Mouse (Mus musculus) kidney, embryonic 16.5 days (tissue): ENCODE measurements around the gene Sptb. TPM values are rescaled to one million over a fixed set of nuclear protein-coding genes. Genes with fewer than 3 reads are reported as not detected.

Experiments
- ATAC-seq: fragments of 200-750 bp; cut with Nextera tagmentation; 2 replicates; pipeline ENCODE4 v1.8.0; 2017; ENCODE audit warnings: moderate TSS enrichment; ENCODE audit not compliant: low FRiP score, low TSS enrichment
- H3K27ac ChIP-seq: fragments of 300-500 bp; sonication (generic); 2 replicates; pipeline ENCODE4 v1.5.1; 2014; ENCODE audit warnings: low read length
- H3K27me3 ChIP-seq: fragments of 300-500 bp; sonication (generic); 2 replicates; pipeline ENCODE4 v1.6.1; 2014; ENCODE audit warnings: low read length, control low read depth, mixed read lengths; ENCODE audit not compliant: insufficient read depth
- H3K36me3 ChIP-seq: fragments of 300-500 bp; sonication (generic); 2 replicates; pipeline ENCODE4 v1.6.1; 2014; ENCODE audit warnings: low read length, control low read depth, mixed read lengths; ENCODE audit not compliant: insufficient read depth
- H3K4me1 ChIP-seq: fragments of 300-500 bp; sonication (generic); 2 replicates; pipeline ENCODE4 v1.6.1; 2014; ENCODE audit warnings: low read length, control low read depth, mixed read lengths; ENCODE audit not compliant: insufficient read depth
- H3K4me2 ChIP-seq: fragments of 300-500 bp; sonication (generic); replicated peaks from 2 replicates; pipeline ENCODE4 v1.6.1; 2014; ENCODE audit warnings: low read depth, low read length
- H3K4me3 ChIP-seq: fragments of 300-500 bp; sonication (generic); 2 replicates; pipeline ENCODE4 v1.5.1; 2014; ENCODE audit warnings: mild to moderate bottlenecking, low read length
- H3K9ac ChIP-seq: fragments of 300-500 bp; sonication (generic); replicated peaks from 2 replicates; pipeline ENCODE4 v1.6.1; 2014; ENCODE audit warnings: low read length
- H3K9me3 ChIP-seq: fragments of 300-500 bp; sonication (generic); 2 replicates; pipeline ENCODE4 v1.6.1; 2016; ENCODE audit warnings: low read length, control low read depth
- WGBS: fragments of 180-500 bp; shearing (Covaris S2); extraction: QIAGEN DNeasy Blood & Tissue Kit; methylation state at CpG from one replicate; pipeline ENCODE4 v1.1.7; 2014; 5-methylcytosine and 5-hydroxymethylcytosine counted together
- polyA plus RNA-seq: library from polyadenylated mRNA; unstranded; fragments of >200 nt; fragmentation: Nextera tagmentation; extraction: Ambion mirVana; gene quantifications from 2 replicates; pipeline ENCODE4 v1.2.1, GENCODE M21; 2015

Gene Sptb
- polyA plus RNA-seq, 1 experiment from 2014 or later = 1.00 TPM

- H3K27me3 ChIP-seq = no peaks in the 10 kb centered on the region
- peaks cover 74% of the 10 kb centered on the region for H3K4me1 ChIP-seq
- peak overlapping the region; percentile 86; the same call in 1 of the 2 replicates for H3K27ac ChIP-seq
- H3K4me3 ChIP-seq = no peak overlapping the region
- 75% methylated on average over 3 of the region's 3 CpGs for WGBS
- peak overlapping the region; percentile 14; the same call in 1 of the 2 replicates for H3K4me2 ChIP-seq
- ATAC-seq = no peak
- no peaks in the 10 kb centered on the region for H3K9me3 ChIP-seq
- H3K9ac ChIP-seq = no peak overlapping the region
- no peaks in the 10 kb centered on the region for H3K36me3 ChIP-seq
These were observed 156.0 kb downstream of the Sptb start for GRCm38 (mm10) chr12:76554392-76554791.

DNA sequence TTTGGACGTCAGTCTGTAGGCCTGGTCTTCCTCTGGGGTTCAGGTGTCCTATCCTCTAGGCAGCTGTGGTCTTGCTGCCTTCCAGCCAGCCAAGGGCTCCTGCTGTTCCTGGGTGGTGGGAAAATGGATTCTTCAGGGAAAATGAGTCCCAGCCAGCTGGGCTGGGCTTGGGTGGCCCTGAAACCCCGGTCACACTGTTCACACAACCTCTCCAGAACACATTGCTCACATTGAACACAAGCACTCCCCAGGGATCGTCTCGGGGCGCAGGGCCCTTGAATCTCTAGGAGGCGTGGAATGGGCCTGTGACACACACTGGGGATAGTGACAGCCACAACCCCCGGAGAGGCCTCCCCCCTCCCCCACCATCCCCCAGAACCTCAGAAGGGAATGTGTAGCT lies 156.4 kb downstream of the Sptb start:
- H3K27me3 ChIP-seq = no peaks in the 10 kb centered on the region
- ATAC-seq = no peak
- 49% methylated on average over 7 of the region's 7 CpGs for WGBS
- no peak overlapping the region for H3K4me2 ChIP-seq
- no peaks in the 10 kb centered on the region for H3K36me3 ChIP-seq
- no peak overlapping the region for H3K4me3 ChIP-seq
- peaks cover 76% of the 10 kb centered on the region for H3K4me1 ChIP-seq
- peak overlapping the region; percentile 19; the same call in 1 of the 2 replicates for H3K9ac ChIP-seq
- no peaks in the 10 kb centered on the region for H3K9me3 ChIP-seq
- H3K27ac ChIP-seq = peak overlapping the region; percentile 86

GRCm38 (mm10) chr12:76552958-76553357 lies 157.4 kb downstream of the Sptb start:
- Histone ChIP-seq H3K4me3 (no peak overlapping the region), H3K9me3 (no peaks in the 10 kb centered on the region), H3K36me3 (no peaks in the 10 kb centered on the region), H3K4me2 (no peak overlapping the region), H3K27ac (peak overlapping the region; percentile 86), H3K4me1 (peaks cover 78% of the 10 kb centered on the region), H3K9ac (no peak overlapping the region), H3K27me3 (no peaks in the 10 kb centered on the region)
- WGBS = 84% methylated on average over 4 of the region's 4 CpGs
- no peak for ATAC-seq

GRCm38 (mm10) chr12:76552321-76552720 lies 158.0 kb downstream of the Sptb start:
- Histone ChIP-seq H3K4me3 (no peak overlapping the region), H3K9ac (no peak overlapping the region), H3K9me3 (no peaks in the 10 kb centered on the region), H3K4me2 (no peak overlapping the region), H3K27ac (peak overlapping the region; percentile 86), H3K27me3 (no peaks in the 10 kb centered on the region), H3K4me1 (peaks cover 78% of the 10 kb centered on the region), H3K36me3 (no peaks in the 10 kb centered on the region)
- ATAC-seq = peak; percentile 87
- 19% methylated on average over 8 of the region's 8 CpGs for WGBS

GRCm38 (mm10) chr12:76549203-76549602 lies 161.1 kb downstream of the Sptb start:
- no peak for ATAC-seq
- Histone ChIP-seq H3K9ac (no peak overlapping the region), H3K27ac (no peak overlapping the region), H3K36me3 (no peaks in the 10 kb centered on the region), H3K27me3 (no peaks in the 10 kb centered on the region), H3K4me2 (no peak overlapping the region), H3K4me1 (peaks cover 76% of the 10 kb centered on the region), H3K9me3 (no peaks in the 10 kb centered on the region), H3K4me3 (no peak overlapping the region)
- 85% methylated on average over 3 of the region's 3 CpGs for WGBS

DNA sequence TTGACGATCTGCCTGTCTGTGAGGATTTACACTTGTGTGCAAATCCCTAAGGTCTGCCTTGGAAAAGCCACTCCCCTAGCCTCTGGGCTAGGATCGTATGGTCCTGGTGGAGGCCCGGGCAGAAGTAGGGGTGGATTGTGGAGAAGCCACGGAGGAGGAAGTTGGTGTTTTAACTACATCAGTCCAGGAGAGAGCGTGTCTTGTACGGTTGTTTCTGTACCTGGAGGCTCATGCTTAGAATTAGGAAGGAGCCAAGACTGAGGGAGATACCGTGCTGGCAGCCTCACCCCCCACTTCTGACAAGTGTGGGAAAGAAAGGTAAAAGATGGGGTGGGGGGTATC lies 162.3 kb downstream of the Sptb start:
- H3K9me3 ChIP-seq = no peaks in the 10 kb centered on the region
- peak overlapping the region; percentile 47 for H3K4me2 ChIP-seq
- peak overlapping the region; percentile 83 for H3K27ac ChIP-seq
- H3K4me3 ChIP-seq = peak overlapping the region; percentile 6; the same call in 1 of the 2 replicates
- H3K4me1 ChIP-seq = peaks cover 65% of the 10 kb centered on the region
- ATAC-seq = no peak; the same call in 1 of the 2 replicates
- WGBS = 24% methylated on average over 7 of the region's 7 CpGs
- H3K27me3 ChIP-seq = no peaks in the 10 kb centered on the region
- H3K36me3 ChIP-seq = no peaks in the 10 kb centered on the region
- H3K9ac ChIP-seq = peak overlapping the region; percentile 66

DNA sequence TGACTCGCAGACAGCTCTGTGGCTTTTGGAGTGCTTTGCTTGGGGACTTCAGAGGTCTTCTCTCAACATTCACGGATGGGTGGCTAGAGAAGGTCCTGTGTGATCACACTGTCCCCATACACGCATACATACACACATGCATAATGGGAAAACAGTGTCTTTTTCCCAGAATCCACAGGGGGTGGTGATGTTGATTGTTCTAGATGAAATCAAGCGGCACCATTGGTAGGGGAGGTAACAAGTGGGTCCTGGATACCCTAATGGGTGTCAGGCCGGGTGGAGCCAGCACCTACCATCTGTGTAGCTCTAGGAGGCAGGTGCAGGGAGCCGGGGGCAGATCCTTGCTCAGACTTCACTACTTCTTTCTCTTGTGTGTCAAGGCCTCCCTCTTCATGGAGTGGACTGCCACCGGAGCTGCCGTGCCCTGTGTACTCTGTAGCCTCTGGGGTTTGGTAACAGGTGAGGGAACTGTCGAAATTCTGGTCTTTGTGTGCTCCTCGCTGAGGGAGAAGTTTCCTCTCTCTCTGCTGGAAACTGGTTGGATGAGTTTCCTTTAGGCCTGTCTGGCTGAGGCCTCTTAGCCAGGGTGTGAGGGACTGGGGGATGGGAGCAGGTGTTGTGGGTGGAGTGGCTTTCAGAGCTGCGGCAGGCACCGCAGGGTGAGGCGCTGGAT lies 162.8 kb downstream of the Sptb start:
- Histone ChIP-seq H3K27ac (peak overlapping the region; percentile 83), H3K4me2 (peak overlapping the region; percentile 47), H3K4me1 (peaks cover 61% of the 10 kb centered on the region), H3K9ac (peak overlapping the region; percentile 66), H3K4me3 (peak overlapping the region; percentile 23), H3K9me3 (no peaks in the 10 kb centered on the region), H3K27me3 (no peaks in the 10 kb centered on the region), H3K36me3 (no peaks in the 10 kb centered on the region)
- WGBS = 32% methylated on average over 13 of the region's 13 CpGs
- ATAC-seq = peak; percentile 54

DNA sequence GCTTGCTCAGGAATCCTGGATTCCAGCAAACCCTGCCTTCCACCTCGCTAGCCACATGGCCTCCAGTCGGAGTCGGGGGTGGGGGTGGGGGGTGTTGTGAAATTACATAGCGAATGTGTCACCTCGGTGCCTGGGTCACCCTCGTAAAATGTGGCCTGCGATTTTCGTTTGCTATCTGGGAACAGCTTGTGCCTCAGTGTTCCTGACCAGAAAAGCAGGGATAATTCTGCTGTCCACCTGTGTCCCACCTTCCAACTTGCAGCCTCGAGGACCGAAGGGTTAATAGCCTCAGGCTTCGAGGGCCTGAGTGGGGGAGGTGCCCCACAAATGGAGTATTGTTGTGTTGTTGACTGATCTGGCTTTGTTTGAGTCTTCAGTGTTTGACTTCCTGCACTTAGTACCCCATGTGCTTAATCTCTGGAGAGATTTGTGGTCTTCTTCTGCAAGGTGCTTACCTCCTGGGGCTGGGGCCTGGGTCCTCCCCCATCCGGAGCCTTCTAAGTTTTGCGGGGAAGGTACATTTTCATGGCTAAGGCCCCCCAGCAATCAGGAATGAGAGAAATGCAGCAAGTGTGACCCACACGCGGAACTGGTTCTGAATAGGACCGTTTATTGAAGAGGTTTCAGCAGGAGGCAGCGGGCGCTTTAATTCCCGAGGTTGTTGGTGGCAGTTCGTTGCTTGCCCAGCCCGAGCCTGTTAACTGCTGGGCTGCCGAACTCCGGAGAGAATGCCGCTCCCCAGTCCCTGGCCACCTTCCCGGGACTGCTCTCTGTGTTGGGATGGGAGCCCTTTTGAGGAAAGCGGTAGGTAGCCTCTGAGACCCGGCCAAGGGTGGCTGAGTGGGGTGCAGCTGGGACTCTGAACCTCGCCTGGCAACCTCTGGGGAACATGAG lies 163.7 kb downstream of the Sptb start:
- no peaks in the 10 kb centered on the region for H3K36me3 ChIP-seq
- 8% methylated on average over 28 of the region's 28 CpGs for WGBS
- H3K27me3 ChIP-seq = no peaks in the 10 kb centered on the region
- peak overlapping the region; percentile 47 for H3K4me2 ChIP-seq
- H3K4me3 ChIP-seq = peak overlapping the region; percentile 23
- ATAC-seq = peak; percentile 16; the same call in 1 of the 2 replicates
- H3K4me1 ChIP-seq = peaks cover 56% of the 10 kb centered on the region
- peak overlapping the region; percentile 66 for H3K9ac ChIP-seq
- H3K27ac ChIP-seq = peak overlapping the region; percentile 83
- no peaks in the 10 kb centered on the region for H3K9me3 ChIP-seq

DNA sequence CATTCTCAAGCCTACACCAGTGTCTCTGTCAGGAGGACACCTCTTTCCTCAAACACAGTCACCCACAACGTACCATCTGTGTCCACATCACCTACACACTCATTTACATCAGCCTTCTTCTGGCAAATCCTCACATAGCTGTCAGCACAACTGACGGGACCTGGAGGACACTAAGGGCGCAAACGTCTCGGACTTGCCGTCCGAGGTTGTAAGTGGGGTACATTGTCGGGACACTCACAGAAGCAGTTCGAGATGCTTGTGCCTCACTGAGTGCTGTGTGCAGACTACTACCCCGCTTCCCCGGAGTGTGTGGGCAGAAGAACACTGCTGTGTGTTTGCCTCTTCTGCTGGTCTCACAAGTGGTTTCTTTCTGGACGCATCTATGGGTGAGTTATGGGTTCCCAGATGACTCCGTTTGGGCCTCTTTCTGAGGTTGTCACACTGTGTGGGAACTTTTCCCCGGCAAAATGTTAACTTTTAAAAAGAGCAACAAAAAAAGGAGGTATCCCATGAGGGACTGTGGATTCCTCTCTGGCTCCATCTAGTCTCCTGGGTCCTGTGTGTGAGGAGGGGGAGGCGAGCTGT lies 164.5 kb downstream of the Sptb start:
- Histone ChIP-seq H3K36me3 (no peaks in the 10 kb centered on the region), H3K9me3 (no peaks in the 10 kb centered on the region), H3K9ac (peak overlapping the region; percentile 66), H3K27ac (peak overlapping the region; percentile 83), H3K4me1 (peaks cover 57% of the 10 kb centered on the region), H3K4me3 (peak overlapping the region; percentile 23), H3K27me3 (no peaks in the 10 kb centered on the region), H3K4me2 (peak overlapping the region; percentile 47)
- ATAC-seq = no peak
- WGBS = 37% methylated on average over 15 of the region's 15 CpGs
